Mouse (Mus musculus): ENCODE measurements around the gene Gm15557.

The Gm15557 gene

DNA sequence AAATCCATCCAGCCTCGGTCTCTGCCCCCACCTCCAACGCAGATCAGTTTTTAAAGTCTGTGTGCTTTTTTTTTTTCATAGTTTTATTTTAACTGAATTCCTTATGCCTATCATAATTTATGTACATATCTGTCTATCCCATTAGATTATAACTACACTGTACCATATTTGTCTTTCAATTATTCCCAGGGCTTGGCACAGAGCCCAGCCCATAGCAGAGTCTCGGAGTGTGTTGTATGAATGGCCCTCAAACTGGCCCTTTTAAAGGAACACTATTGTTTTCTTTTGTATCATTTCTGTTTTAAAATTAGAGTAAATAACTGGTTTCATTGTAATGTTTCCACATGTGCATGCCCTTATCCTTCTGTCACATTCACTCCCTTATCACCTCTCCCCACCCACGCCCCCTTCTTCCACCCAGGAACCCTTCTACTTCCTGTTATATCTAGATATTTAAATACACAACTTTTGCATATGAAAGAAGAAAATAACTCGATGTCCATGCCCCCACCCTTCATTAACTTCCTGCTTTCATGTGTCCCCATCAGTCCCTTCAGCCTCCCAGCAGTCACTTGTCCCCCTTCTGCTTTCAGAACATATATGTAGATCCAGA is 7.0 kb downstream of the Gm15557 start:
- ATAC-seq (ENCODE audit: insufficient number of reproducible peaks, low FRiP score, low TSS enrichment), result no peak

GRCm38 (mm10) chr2:155949362-155949761 is 8.8 kb downstream of the Gm15557 start:
- ATAC-seq (ENCODE audit: insufficient number of reproducible peaks, low FRiP score, low TSS enrichment), result no peak

DNA sequence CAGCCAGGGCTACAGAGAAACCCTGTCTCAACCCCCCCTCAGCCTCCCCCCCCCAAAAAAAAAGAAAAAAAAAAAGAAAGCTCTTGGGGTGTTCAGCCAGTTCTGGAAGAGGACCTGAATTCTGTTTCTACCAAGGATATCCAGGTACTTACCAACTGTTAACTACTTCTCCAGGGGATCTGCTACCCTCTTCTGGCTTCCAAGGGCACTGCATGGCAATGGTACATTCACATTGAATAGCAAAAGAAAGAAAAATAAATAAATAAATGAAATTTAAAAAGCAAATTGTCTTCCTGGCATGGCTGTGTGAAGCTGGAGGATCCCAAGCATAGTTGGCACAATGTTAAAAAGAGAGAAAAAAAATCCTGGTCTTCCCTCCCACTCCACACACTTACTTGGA is 11.5 kb downstream of the Gm15557 start:
- ATAC-seq (ENCODE audit: insufficient number of reproducible peaks, low FRiP score, low TSS enrichment), result no peak

DNA sequence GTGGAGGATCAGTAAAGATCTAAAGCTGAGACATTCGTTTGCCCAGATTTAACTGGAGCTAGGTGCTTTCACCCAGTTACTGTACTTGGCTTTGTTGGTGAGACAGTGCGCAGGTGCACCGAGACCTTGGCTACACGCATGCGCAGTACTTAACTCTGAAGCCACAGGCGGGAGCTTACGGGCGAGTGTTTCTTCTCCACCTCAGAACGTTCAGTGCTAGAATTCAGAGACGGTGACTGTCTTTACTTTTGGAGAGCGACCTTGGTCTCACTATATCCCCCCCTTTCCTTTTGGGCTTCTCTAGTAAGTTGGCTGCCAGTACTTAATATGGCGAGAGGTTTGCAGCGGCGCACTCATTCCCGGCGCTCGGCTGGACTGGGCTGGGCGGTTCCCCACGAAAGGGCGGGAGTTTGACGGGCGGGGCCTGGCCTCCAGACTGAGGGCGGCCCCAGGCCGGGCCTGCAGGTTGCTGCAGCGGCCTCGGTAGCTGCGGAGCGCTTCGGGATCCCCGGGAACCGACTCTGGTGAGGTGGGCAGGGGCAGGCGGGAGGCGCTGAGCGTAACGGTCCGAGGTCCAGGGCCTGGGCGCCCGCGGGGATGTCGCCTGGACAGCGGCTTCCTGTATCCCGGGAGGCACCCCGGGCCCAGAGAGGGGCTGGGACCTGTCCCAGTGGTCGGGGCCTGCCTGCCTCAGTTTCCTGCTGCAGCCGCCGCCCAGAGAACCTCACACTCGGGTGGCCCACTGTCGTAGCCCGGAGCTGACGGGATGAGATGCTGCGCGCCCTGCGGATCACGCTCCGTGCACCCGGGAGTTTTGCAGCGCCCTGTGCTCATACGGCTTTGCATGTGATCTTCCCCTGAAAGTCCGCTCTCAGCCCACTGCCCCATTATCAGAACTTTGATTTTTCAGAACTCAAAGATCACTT is 15.9 kb downstream of the Gm15557 start, which contains the start of gene Cep250:
Cep250 (plus strand) TSS at position 325 of the 926 bp plus-strand sequence.
- ATAC-seq (ENCODE audit: insufficient number of reproducible peaks, low FRiP score, low TSS enrichment), result peak; percentile 96

DNA sequence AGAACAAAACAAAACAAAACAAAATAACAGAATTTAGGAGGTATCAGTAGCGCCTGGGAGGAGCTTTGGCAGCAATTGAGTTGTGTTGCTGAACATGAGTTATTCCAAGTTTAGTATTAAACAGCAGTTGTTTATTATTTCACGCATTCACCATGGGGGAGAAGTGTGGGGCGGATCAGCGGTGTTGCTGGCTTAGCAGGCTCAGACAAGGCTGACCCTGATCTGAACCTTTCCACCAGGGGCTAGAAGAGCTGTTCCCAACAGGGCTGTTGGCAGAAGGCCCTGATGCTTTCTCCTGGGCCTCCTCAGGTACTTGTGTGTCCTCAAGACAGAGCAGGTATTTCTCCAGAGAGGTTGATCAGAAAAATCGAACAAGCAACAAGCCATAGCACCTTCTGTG is 19.5 kb downstream of the Gm15557 start:
- ATAC-seq (ENCODE audit: insufficient number of reproducible peaks, low FRiP score, low TSS enrichment), result no peak

GRCm38 (mm10) chr2:155961862-155962261 is 21.3 kb downstream of the Gm15557 start:
- no peak for ATAC-seq (ENCODE audit: insufficient number of reproducible peaks, low FRiP score, low TSS enrichment)

DNA sequence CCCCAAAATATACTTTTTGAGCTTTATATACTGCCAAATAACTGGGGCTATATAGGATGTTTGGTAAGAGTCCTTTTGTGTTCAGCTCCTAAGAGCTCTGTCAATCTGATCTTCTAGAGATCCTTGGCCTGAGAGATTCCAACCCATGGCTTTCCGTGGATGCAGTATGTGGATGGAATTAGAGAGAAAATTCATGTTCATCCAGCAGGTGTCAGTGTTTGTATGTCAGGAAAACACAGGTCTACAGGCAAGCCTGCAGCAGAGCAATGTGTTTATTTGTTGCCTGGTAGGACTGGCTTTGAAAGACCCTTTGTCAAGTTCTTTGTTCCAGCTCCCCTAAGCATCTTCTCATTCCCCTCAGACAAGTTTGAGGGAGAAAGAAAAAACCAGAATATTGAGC is 22.5 kb downstream of the Gm15557 start:
- ATAC-seq (ENCODE audit: insufficient number of reproducible peaks, low FRiP score, low TSS enrichment), result no peak

- no peak for ATAC-seq (ENCODE audit: insufficient number of reproducible peaks, low FRiP score, low TSS enrichment)
These were observed 32.8 kb downstream of the Gm15557 start for GRCm38 (mm10) chr2:155973348-155973747.

DNA sequence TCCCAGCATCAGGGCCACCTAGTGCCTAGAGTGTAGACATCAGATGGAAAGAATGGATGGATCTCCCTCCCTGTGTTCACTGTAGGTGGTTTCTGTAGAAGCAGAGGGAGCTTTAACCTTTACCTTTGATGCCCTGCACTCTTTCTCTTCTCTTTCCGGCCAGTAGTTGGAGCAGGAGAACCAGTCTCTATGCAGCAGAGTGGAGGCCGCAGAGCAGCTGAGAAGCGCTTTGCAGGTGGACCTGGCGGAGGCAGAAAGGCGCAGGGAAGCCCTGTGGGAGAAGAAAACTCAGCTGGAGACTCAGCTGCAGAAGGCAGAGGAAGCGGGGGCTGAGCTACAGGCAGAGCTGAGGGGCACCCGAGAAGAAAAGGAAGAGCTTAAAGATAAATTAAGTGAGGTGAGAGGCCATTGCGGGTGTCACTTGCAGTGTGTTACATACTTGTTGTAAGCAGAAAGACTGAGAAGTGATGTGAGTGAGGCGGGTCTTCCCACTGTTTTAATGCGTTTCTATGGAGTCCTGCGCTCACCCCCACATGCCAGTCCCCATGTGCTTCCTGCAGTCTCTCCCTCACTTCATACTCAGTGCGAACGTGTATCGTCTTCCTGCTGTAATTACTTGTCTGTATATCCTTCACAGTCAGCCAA is 33.7 kb downstream of the Gm15557 start:
- no peak for ATAC-seq (ENCODE audit: insufficient number of reproducible peaks, low FRiP score, low TSS enrichment)

DNA sequence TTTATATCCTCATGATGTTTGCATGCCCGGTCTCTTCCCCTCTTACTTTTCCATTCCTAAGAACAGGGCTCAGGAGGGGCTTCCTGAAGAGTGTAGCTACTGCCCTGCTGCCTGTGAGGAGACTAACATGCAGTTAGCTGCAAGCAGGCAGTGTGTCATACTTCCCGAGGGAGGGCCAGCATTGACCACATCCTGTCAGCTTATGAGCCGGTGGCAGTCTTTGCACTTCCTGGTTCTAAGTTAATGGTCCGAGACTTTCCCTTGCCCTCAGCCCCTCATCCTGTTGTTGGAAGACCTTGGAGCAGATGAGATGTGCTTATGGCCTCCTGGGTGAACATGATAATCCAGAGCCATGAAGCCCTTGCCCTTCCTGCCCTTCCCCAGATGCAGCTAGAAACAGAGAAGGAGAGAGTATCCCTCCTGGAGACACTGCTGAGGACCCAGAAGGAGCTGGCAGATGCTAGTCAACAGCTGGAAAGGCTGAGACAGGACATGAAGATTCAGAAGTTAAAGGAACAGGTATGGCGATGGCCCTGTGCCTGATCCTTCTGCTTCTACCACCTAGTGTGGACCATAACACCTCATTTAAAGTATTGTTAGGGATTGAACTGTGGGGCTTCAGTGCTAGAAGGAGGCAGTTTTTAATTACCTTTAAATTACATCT is 38.9 kb downstream of the Gm15557 start:
- no peak for ATAC-seq (ENCODE audit: insufficient number of reproducible peaks, low FRiP score, low TSS enrichment)

GRCm38 (mm10) chr2:155985776-155986175 is 45.2 kb downstream of the Gm15557 start:
- no peak for ATAC-seq (ENCODE audit: insufficient number of reproducible peaks, low FRiP score, low TSS enrichment)

- no peak for ATAC-seq (ENCODE audit: insufficient number of reproducible peaks, low FRiP score, low TSS enrichment)
These were observed 46.6 kb downstream of the Gm15557 start for GRCm38 (mm10) chr2:155987131-155987530.

DNA sequence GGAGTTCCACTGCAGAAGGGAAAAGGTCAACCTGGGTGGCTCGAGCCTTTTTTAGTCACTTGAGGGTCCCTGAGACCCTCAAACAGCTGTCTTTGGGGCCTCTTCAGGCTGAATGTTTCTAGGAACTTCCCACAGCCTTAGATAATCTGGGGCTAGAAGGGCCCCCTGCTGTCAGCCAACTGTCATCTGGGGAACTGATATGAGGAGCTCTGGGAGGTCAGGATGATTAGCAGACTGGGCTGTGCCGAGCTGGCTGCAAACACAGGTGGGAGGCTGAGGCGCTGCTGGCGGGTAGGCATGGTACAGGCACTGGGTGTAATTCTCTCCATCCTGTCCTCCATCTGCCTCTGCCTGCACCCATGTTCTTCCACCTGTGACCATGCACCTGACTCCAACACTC is 48.6 kb downstream of the Gm15557 start:
- ATAC-seq (ENCODE audit: insufficient number of reproducible peaks, low FRiP score, low TSS enrichment), result no peak

- no peak for ATAC-seq (ENCODE audit: insufficient number of reproducible peaks, low FRiP score, low TSS enrichment)
These were observed 50.6 kb downstream of the Gm15557 start for GRCm38 (mm10) chr2:155991151-155991550.

DNA sequence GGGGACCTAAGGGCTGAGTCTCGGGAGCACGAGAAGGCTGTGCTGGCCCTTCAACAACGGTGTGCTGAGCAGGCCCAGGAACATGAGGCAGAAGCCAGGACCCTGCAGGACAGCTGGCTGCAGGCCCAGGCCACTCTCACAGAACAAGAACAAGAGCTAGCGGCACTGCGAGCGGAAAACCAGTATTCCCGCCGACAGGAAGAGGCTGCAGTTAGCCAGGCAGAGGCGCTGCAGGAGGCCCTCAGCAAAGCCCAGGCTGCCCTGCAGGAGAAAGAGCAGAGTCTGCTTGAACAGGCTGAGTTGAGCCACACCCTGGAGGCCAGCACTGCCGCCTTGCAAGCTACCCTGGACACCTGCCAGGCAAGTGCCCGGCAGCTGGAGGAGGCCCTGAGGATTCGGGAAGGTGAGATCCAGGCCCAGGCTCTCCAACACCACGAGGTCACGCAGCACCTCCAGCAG is 51.4 kb downstream of the Gm15557 start:
- peak; percentile 86 for ATAC-seq (ENCODE audit: insufficient number of reproducible peaks, low FRiP score, low TSS enrichment)
